Mouse (Mus musculus): Measurements from ENCODE around the gene Tmem262. TPM values are rescaled to one million over a fixed set of nuclear protein-coding genes. Genes with fewer than 3 reads are reported as not detected.

Gene Tmem262
- polyA plus RNA-seq, 1 experiment from 2014 or later: not detected

DNA sequence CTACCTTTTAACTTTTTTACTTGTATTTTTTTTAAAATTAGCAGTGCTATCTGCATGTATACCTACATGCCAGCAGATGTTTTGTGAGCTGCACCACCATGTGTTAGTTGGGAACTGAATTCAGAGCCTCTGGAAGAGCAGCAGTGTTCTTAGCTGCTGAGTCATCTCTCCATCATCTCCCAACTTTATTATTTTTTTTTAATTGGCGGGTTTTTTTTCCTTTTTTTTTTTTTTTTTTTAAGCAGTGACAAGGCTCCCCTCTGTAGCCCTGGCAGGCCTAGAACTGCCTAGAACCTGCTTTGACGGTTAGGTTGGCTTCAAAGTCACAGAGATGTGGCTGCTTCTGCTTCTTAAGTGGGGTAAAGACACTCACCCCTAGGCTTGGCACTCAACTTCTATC, 45.1 kb downstream of the Tmem262 start:
- Histone ChIP-seq H3K27ac (replicated peaks) (no peak overlapping the region), H3K4me2 (replicated peaks; ENCODE audit: low read depth) (no peak overlapping the region), H3K36me3 (ENCODE audit: control insufficient read depth, insufficient read depth, low read length) (peaks cover 3% of the 10 kb centered on the region; the same call in 1 of the 2 replicates), H3K4me3 (ENCODE audit: low read depth, low read length) (no peak overlapping the region), H3K9me3 (ENCODE audit: control insufficient read depth, low read length) (no peaks in the 10 kb centered on the region), H3K4me1 (replicated peaks; ENCODE audit: control insufficient read depth, insufficient read depth) (no peaks in the 10 kb centered on the region), H3K9ac (ENCODE audit: low read length) (no peak overlapping the region), H3K27me3 (ENCODE audit: control insufficient read depth, insufficient read depth, low read length) (no peaks in the 10 kb centered on the region)
- 54% methylated on average over 2 of the region's 2 CpGs for WGBS
- ATAC-seq (ENCODE audit: low FRiP score, low TSS enrichment) (no peak), DNase-seq (ENCODE audit: low spot score) (no peak)
- no peak for TF ChIP-seq EP300 (optimal IDR thresholded peaks at IDR 0.05)
- TF ChIP-seq CTCF (IDR thresholded peaks at IDR 0.05; ENCODE audit: low read depth): no peak

DNA sequence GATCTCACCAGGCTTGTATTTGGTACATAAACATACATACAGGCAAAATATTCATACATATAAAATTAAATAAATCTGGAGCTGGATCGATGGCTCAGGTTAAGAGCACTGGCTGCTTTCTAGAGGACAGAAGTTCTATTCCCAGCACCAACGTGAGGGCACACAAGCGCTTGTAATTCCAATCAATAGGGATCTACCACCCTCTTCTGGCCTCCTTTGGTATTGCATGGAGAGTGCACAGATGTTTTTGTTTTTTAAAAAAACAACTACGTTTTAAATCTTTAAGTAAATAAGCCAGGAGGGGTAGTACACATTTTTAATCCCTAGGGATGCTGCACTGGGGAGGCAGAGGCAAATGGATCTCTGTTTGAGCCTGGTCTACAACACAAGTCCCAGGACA, 46.5 kb downstream of the Tmem262 start:
- Histone ChIP-seq H3K4me2 (replicated peaks; ENCODE audit: low read depth) (no peak overlapping the region), H3K9ac (ENCODE audit: low read length) (no peak overlapping the region), H3K27me3 (ENCODE audit: control insufficient read depth, insufficient read depth, low read length) (no peaks in the 10 kb centered on the region), H3K9me3 (ENCODE audit: control insufficient read depth, low read length) (no peaks in the 10 kb centered on the region), H3K36me3 (ENCODE audit: control insufficient read depth, insufficient read depth, low read length) (no peaks in the 10 kb centered on the region), H3K4me3 (ENCODE audit: low read depth, low read length) (no peak overlapping the region), H3K27ac (replicated peaks) (no peak overlapping the region), H3K4me1 (replicated peaks; ENCODE audit: control insufficient read depth, insufficient read depth) (no peaks in the 10 kb centered on the region)
- TF ChIP-seq EP300 (optimal IDR thresholded peaks at IDR 0.05) (no peak), CTCF (IDR thresholded peaks at IDR 0.05; ENCODE audit: low read depth) (peak; percentile 88)
- WGBS: 25% methylated on average over 4 of the region's 4 CpGs
- peak; percentile 46 for DNase-seq (ENCODE audit: low spot score)
- ATAC-seq (ENCODE audit: low FRiP score, low TSS enrichment): no peak

DNA sequence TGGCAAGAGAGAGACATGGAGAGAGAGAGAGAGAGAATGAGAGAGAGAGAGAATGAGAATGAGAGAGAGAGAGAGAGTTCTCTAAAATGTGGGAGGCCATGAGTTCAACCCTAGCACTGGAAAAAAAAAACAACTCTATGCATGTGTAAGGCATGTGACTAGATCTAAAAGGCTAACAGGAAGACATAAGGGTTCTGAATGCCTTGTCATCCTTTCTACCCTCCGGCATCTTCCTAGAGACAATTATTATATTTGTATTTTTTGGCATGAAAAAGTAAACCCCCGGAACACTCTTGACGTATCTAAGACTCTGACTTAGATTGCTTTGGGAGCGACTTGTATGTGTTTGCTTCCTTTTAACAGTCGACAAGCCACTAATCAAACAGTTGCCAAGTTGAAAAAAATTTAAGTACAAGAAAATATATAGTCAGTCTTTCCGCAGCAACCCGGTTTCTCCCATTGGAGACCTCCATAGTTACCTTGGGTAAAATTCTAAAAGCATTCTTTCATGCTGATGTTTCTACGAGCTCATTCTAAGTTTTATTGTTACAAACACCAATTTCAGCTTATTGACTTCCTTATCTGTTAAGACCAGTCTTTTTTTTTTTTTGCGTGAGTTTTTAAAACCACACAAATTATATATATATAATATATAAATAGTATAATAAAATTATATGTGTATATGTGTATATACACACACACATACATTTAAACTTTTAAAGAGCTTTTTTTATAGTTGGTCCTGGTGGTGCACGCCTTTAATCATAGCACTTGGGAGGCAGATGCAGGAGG, 47.2 kb downstream of the Tmem262 start:
- H3K9ac ChIP-seq (ENCODE audit: low read length): no peak overlapping the region
- 57% methylated on average over 10 of the region's 10 CpGs for WGBS
- no peaks in the 10 kb centered on the region for H3K27me3 ChIP-seq (ENCODE audit: control insufficient read depth, insufficient read depth, low read length)
- no peaks in the 10 kb centered on the region for H3K4me1 ChIP-seq (replicated peaks; ENCODE audit: control insufficient read depth, insufficient read depth)
- H3K9me3 ChIP-seq (ENCODE audit: control insufficient read depth, low read length): no peaks in the 10 kb centered on the region
- H3K4me3 ChIP-seq (ENCODE audit: low read depth, low read length): peak overlapping the region; percentile 45
- no peaks in the 10 kb centered on the region for H3K36me3 ChIP-seq (ENCODE audit: control insufficient read depth, insufficient read depth, low read length)
- TF ChIP-seq EP300 (optimal IDR thresholded peaks at IDR 0.05) (no peak), CTCF (IDR thresholded peaks at IDR 0.05; ENCODE audit: low read depth) (no peak)
- peak overlapping the region; percentile 59 for H3K4me2 ChIP-seq (replicated peaks; ENCODE audit: low read depth)
- ATAC-seq (ENCODE audit: low FRiP score, low TSS enrichment): no peak
- peak overlapping the region; percentile 94; the same call in 1 of the 2 replicates for H3K27ac ChIP-seq (replicated peaks)
- DNase-seq (ENCODE audit: low spot score): no peak

DNA sequence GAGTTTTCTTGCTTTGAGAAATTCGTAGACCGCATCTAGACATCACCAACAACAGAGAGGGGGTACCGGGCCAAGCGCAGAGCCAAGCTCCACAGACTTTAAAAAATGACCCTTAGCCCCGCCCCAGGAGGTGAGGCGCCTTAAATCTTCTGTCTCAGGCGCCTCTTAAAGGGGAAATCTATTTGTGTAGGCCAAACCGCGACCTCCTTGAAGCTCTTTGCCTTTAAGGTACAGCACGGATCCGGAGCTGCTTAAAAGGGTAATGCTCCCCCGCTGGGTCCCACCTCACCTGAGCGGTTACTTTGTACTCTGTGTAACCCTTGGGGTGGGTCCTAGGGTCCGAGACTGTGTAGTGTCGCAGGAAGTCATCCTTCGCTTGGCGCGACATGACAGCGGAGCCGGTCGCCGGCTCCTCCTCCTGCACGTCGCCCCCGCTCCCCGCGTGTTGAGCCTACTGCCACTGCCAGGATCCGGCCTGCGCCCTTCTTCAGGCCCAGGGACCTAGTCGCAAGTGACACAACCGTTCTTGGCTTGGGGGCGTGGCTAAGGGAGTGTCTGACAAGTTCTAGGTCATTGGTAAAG, 48.0 kb downstream of the Tmem262 start, which contains the start of gene Snx15:
Gene Snx15 (minus strand): TSS at position 545 of the 582 bp plus-strand sequence.
- Histone ChIP-seq H3K36me3 (ENCODE audit: control insufficient read depth, insufficient read depth, low read length) (no peaks in the 10 kb centered on the region), H3K4me3 (ENCODE audit: low read depth, low read length) (peak within 1 kb of the TSS; percentile 45), H3K27me3 (ENCODE audit: control insufficient read depth, insufficient read depth, low read length) (no peaks in the 10 kb centered on the region), H3K9ac (ENCODE audit: low read length) (peak within 1 kb of the TSS; percentile 68), H3K4me2 (replicated peaks; ENCODE audit: low read depth) (peak within 1 kb of the TSS; percentile 59), H3K4me1 (replicated peaks; ENCODE audit: control insufficient read depth, insufficient read depth) (no peaks in the 10 kb centered on the region), H3K9me3 (ENCODE audit: control insufficient read depth, low read length) (no peaks in the 10 kb centered on the region), H3K27ac (replicated peaks) (peak within 1 kb of the TSS; percentile 94)
- DNase-seq (ENCODE audit: low spot score) (peak; percentile 95), ATAC-seq (ENCODE audit: low FRiP score, low TSS enrichment) (peak; percentile 94)
- WGBS: 0% methylated on average over 32 of the region's 32 CpGs
- no peak for TF ChIP-seq EP300 (optimal IDR thresholded peaks at IDR 0.05)
- 0 out of 2 replicates have a peak, but pooled peaks have one; percentile 12 for TF ChIP-seq CTCF (IDR thresholded peaks at IDR 0.05; ENCODE audit: low read depth)

Small RNAs within 50 kb of the gene (microRNA-seq; reads per million reads assigned to microRNA genes)
- 1.9 reads per million for gene Mir6988

Other genes starting within 250 kb of the Tmem262 start
- gene Frmd8, start 204.8 kb upstream of the Tmem262 start, polyA plus RNA-seq (2015; fragmentation: Nextera tagmentation; extraction: Ambion mirVana): 13.8 and 18.8 TPM in 2 replicates
- 2.9 and 3.2 TPM in 2 replicates for gene Slc25a45, start 202.2 kb upstream of the Tmem262 start, polyA plus RNA-seq (2015; fragmentation: Nextera tagmentation; extraction: Ambion mirVana)
- 0.77 and 1.0 TPM in 2 replicates for gene Tigd3, start 185.9 kb upstream of the Tmem262 start, polyA plus RNA-seq (2015; fragmentation: Nextera tagmentation; extraction: Ambion mirVana)
- gene Dpf2, start 167.0 kb upstream of the Tmem262 start, polyA plus RNA-seq (2015; fragmentation: Nextera tagmentation; extraction: Ambion mirVana): 47.0 and 54.9 TPM in 2 replicates
- 7.9 and 8.1 TPM in 2 replicates for gene Cdc42ep2, start 155.2 kb upstream of the Tmem262 start, polyA plus RNA-seq (2015; fragmentation: Nextera tagmentation; extraction: Ambion mirVana)
- gene Pola2, start 115.8 kb upstream of the Tmem262 start, polyA plus RNA-seq (2015; fragmentation: Nextera tagmentation; extraction: Ambion mirVana): 20.4 and 21.2 TPM in 2 replicates
- gene Slc22a20, start 93.9 kb upstream of the Tmem262 start, polyA plus RNA-seq (2015; fragmentation: Nextera tagmentation; extraction: Ambion mirVana): not detected in 2 replicates
- 21.2 and 21.4 TPM in 2 replicates for gene Capn1, start 64.1 kb upstream of the Tmem262 start, polyA plus RNA-seq (2015; fragmentation: Nextera tagmentation; extraction: Ambion mirVana)
- gene Syvn1, start 33.5 kb upstream of the Tmem262 start, polyA plus RNA-seq (2015; fragmentation: Nextera tagmentation; extraction: Ambion mirVana): 18.5 and 21.1 TPM in 2 replicates
- gene Mrpl49, start 22.2 kb upstream of the Tmem262 start, polyA plus RNA-seq (2015; fragmentation: Nextera tagmentation; extraction: Ambion mirVana): 35.0 and 36.6 TPM in 2 replicates
- 818 and 857 TPM in 2 replicates for gene Fau, start 22.2 kb upstream of the Tmem262 start, polyA plus RNA-seq (2015; fragmentation: Nextera tagmentation; extraction: Ambion mirVana)
- 31.8 and 33.2 TPM in 2 replicates for gene Znhit2, start 18.8 kb upstream of the Tmem262 start, polyA plus RNA-seq (2015; fragmentation: Nextera tagmentation; extraction: Ambion mirVana)
- gene Tm7sf2, start 11.7 kb upstream of the Tmem262 start, polyA plus RNA-seq (2015; fragmentation: Nextera tagmentation; extraction: Ambion mirVana): 17.9 and 19.7 TPM in 2 replicates
- 43.2 and 48.9 TPM in 2 replicates for gene Vps51, start 2.8 kb upstream of the Tmem262 start, polyA plus RNA-seq (2015; fragmentation: Nextera tagmentation; extraction: Ambion mirVana)
- 0.52 and 1.0 TPM in 2 replicates for gene Gm28374, start 2.2 kb downstream of the Tmem262 start, polyA plus RNA-seq (2015; fragmentation: Nextera tagmentation; extraction: Ambion mirVana)
- 58.4 and 62.5 TPM in 2 replicates for gene Zfpl1, start 4.9 kb downstream of the Tmem262 start, polyA plus RNA-seq (2015; fragmentation: Nextera tagmentation; extraction: Ambion mirVana)
- 7.9 and 8.1 TPM in 2 replicates for gene Cdca5, start 5.0 kb downstream of the Tmem262 start, polyA plus RNA-seq (2015; fragmentation: Nextera tagmentation; extraction: Ambion mirVana)
- gene AC131692.1, start 14.4 kb downstream of the Tmem262 start, polyA plus RNA-seq (2015; fragmentation: Nextera tagmentation; extraction: Ambion mirVana): not detected in 2 replicates
- 0.05 and 0.07 TPM in 2 replicates for gene Naaladl1, start 25.7 kb downstream of the Tmem262 start, polyA plus RNA-seq (2015; fragmentation: Nextera tagmentation; extraction: Ambion mirVana)
- gene Sac3d1, start 38.6 kb downstream of the Tmem262 start, polyA plus RNA-seq (2015; fragmentation: Nextera tagmentation; extraction: Ambion mirVana): 26.8 and 29.4 TPM in 2 replicates
- gene Snx15, start 48.3 kb downstream of the Tmem262 start, polyA plus RNA-seq (2015; fragmentation: Nextera tagmentation; extraction: Ambion mirVana): 24.7 and 25.0 TPM in 2 replicates
- 0.49 and 0.52 TPM in 2 replicates for gene Batf2, start 61.0 kb downstream of the Tmem262 start, polyA plus RNA-seq (2015; fragmentation: Nextera tagmentation; extraction: Ambion mirVana)
- gene Arl2, start 61.5 kb downstream of the Tmem262 start, polyA plus RNA-seq (2015; fragmentation: Nextera tagmentation; extraction: Ambion mirVana): 74.0 and 77.2 TPM in 2 replicates
- 0.11 TPM in 1 of 2 replicates, not detected in the other for gene Majin, start 104.4 kb downstream of the Tmem262 start, polyA plus RNA-seq (2015; fragmentation: Nextera tagmentation; extraction: Ambion mirVana)
- gene Gpha2, start 146.3 kb downstream of the Tmem262 start, polyA plus RNA-seq (2015; fragmentation: Nextera tagmentation; extraction: Ambion mirVana): 0.17 and 0.46 TPM in 2 replicates
- gene Ppp2r5b, start 155.8 kb downstream of the Tmem262 start, polyA plus RNA-seq (2015; fragmentation: Nextera tagmentation; extraction: Ambion mirVana): 14.7 and 15.0 TPM in 2 replicates
- 4.8 and 6.0 TPM in 2 replicates for gene Atg2a, start 161.6 kb downstream of the Tmem262 start, polyA plus RNA-seq (2015; fragmentation: Nextera tagmentation; extraction: Ambion mirVana)
- gene Ehd1, start 196.7 kb downstream of the Tmem262 start, polyA plus RNA-seq (2015; fragmentation: Nextera tagmentation; extraction: Ambion mirVana): 62.0 and 63.8 TPM in 2 replicates
- gene Cdc42bpg, start 226.4 kb downstream of the Tmem262 start, polyA plus RNA-seq (2015; fragmentation: Nextera tagmentation; extraction: Ambion mirVana): 1.3 and 1.9 TPM in 2 replicates

All from stomach, postnatal 0 days (tissue).